Mouse (Mus musculus): ENCODE results near the gene Bcl2l1.

GRCm38 (mm10) chr2:152878239-152878638 is 46.7 kb upstream of the Bcl2l1 start:
- TF ChIP-seq CTCF (IDR thresholded peaks at IDR 0.05) (no peak), EP300 (IDR thresholded peaks at IDR 0.05; ENCODE audit: insufficient read depth, low read depth, low read length) (no peak)
